Mouse (Mus musculus) C3H10T1/2 (cell line): ENCODE data around the gene Ptf1a. TPM values are rescaled to one million over a fixed set of nuclear protein-coding genes. Genes with fewer than 3 reads are reported as not detected.

Experiments used
- polyA plus RNA-seq, 2 experiments: library from polyadenylated mRNA; unstranded; fragments of >200 nt; fragmentation: generic; extraction: Trizol; gene quantifications; one replicate each; pipeline ENCODE4 v1.2.1; 2012; ENCODE audit warnings: missing spikeins in 2 of 2

Gene Ptf1a
- not detected for polyA plus RNA-seq

GRCm38 (mm10) chr2:19444931-19445831 is at the start of gene Ptf1a:
Gene Ptf1a, plus strand, starts transcription at chr2:19445663.

Other genes with a start within 250 kb of the Ptf1a start
- gene Armc3, start 246.4 kb upstream of the Ptf1a start, polyA plus RNA-seq = under 1 TPM in 1 of 2 experiments, not detected in 1; 0.01 TPM
- gene Msrb2, start 74.2 kb upstream of the Ptf1a start, polyA plus RNA-seq = 10 to 100 TPM in 1 of 2 experiments, 1 to 10 TPM in 1; 2.5 to 13.1 TPM
- not detected for gene 4921504E06Rik, start 108.3 kb downstream of the Ptf1a start, polyA plus RNA-seq
- gene Otud1, start 212.1 kb downstream of the Ptf1a start, polyA plus RNA-seq = 1 to 10 TPM in 1 of 2 experiments, under 1 TPM in 1; 0.61 to 2.3 TPM